Mouse (Mus musculus) heart, embryonic 12.5 days (tissue): Measurements from ENCODE around the gene Scube1. TPM values are rescaled to one million over a fixed set of nuclear protein-coding genes. Genes with fewer than 3 reads are reported as not detected.
A peak's percentile ranks its signal among the peaks of the same experiment; 100 is the strongest.

Experiments used
- ATAC-seq: fragments of 200-750 bp; cut with Nextera tagmentation; 2 replicates; pipeline ENCODE4 v1.8.0; 2017; ENCODE audit warnings: moderate TSS enrichment, moderate library complexity; ENCODE audit not compliant: insufficient number of reproducible peaks, low FRiP score
- H3K27ac ChIP-seq: fragments of 300-500 bp; sonication (generic); 2 replicates; pipeline ENCODE4 v1.5.1; 2016; ENCODE audit warnings: mild to moderate bottlenecking, moderate library complexity; ENCODE audit not compliant: poor library complexity, severe bottlenecking
- H3K27me3 ChIP-seq: fragments of 300-500 bp; sonication (generic); replicated peaks from 2 replicates; pipeline ENCODE4 v1.6.1; 2016; ENCODE audit warnings: mild to moderate bottlenecking, moderate library complexity
- H3K36me3 ChIP-seq: fragments of 300-500 bp; sonication (generic); 2 replicates; pipeline ENCODE4 v1.6.1; 2016; ENCODE audit warnings: mild to moderate bottlenecking, moderate library complexity
- H3K4me1 ChIP-seq: fragments of 300-500 bp; sonication (generic); replicated peaks from 2 replicates; pipeline ENCODE4 v1.6.1; 2016; ENCODE audit warnings: mild to moderate bottlenecking
- H3K4me2 ChIP-seq: fragments of 300-500 bp; sonication (generic); 2 replicates; pipeline ENCODE4 v1.6.1; 2016; ENCODE audit warnings: mild to moderate bottlenecking, moderate library complexity
- H3K4me3 ChIP-seq: fragments of 300-500 bp; sonication (generic); 2 replicates; pipeline ENCODE4 v1.5.1; 2016; ENCODE audit warnings: mild to moderate bottlenecking
- H3K9ac ChIP-seq: fragments of 300-500 bp; sonication (generic); 2 replicates; pipeline ENCODE4 v1.6.1; 2016; ENCODE audit warnings: mild to moderate bottlenecking, moderate library complexity
- H3K9me3 ChIP-seq: fragments of 300-500 bp; sonication (generic); replicated peaks from 2 replicates; pipeline ENCODE4 v1.6.1; 2016; ENCODE audit warnings: mild to moderate bottlenecking, moderate library complexity
- WGBS: fragments of 180-500 bp; shearing (Covaris S2); methylation state at CpG from one replicate; pipeline ENCODE4 v1.1.7; 2016; 5-methylcytosine and 5-hydroxymethylcytosine counted together
- polyA plus RNA-seq: library from polyadenylated mRNA; unstranded; fragments of >200 nt; fragmentation: Nextera tagmentation; extraction: Ambion mirVana; gene quantifications from 2 replicates; pipeline ENCODE4 v1.2.1, GENCODE M21; 2016

Gene Scube1
- polyA plus RNA-seq, 1 experiment from 2014 or later: 16.3 TPM

DNA sequence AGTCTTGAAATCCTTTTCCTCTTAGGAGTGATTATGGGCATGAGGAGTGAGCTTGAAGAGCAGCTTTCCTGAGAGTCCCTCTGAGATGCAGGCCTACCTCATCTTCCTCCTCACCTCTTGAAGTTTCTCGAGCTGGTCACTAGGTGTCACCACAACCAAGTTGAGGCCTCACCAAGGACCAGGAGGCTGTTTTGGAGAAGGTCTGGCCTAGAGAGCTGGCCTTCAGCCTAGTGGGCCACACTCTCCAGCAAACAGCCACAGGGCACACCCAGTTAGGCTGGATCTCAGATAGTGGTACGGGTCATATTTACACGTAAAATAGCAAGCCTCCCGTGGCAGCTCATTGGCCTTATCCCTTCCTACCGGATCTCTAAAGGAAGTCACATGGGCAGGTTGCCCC lies 60.1 kb downstream of the Scube1 start:
- no peak overlapping the region for H3K9ac ChIP-seq
- 51% methylated on average over 5 of the region's 5 CpGs for WGBS
- no peak for ATAC-seq
- no peaks in the 10 kb centered on the region for H3K36me3 ChIP-seq
- 0 out of 2 replicates have a peak, but pooled peaks cover 4% of the 10 kb centered on the region for H3K27me3 ChIP-seq
- H3K4me2 ChIP-seq: no peak overlapping the region
- H3K9me3 ChIP-seq: no peaks in the 10 kb centered on the region
- H3K4me1 ChIP-seq: peaks cover 6% of the 10 kb centered on the region; the same call in 1 of the 2 replicates
- H3K27ac ChIP-seq: no peak overlapping the region
- no peak overlapping the region for H3K4me3 ChIP-seq

DNA sequence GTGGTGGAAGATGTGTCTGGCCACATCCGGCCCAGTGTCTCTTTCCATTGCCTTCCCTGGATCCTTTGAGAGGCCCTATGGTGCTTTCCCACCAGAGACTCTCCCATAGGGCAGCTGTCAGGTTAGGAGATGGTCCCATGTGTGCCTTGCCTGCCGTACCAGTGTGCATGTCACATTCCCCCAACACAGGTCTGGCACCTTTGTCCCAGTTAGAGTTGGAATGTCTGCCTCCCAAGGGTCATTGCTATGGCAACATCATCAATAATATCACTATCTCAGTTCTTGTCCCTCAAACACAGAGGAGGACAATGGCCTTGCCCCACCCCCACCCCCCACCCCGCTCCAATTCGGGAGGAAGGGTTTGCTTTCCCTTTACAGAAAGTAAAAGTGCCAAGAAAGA lies 61.8 kb downstream of the Scube1 start:
- no peak for ATAC-seq
- 56% methylated on average over 4 of the region's 4 CpGs for WGBS
- Histone ChIP-seq H3K4me2 (no peak overlapping the region), H3K9ac (no peak overlapping the region), H3K27ac (no peak overlapping the region), H3K27me3 (peaks cover 4% of the 10 kb centered on the region; the same call in 1 of the 2 replicates), H3K36me3 (no peaks in the 10 kb centered on the region), H3K9me3 (no peaks in the 10 kb centered on the region), H3K4me3 (no peak overlapping the region), H3K4me1 (peaks cover 6% of the 10 kb centered on the region; the same call in 1 of the 2 replicates)

DNA sequence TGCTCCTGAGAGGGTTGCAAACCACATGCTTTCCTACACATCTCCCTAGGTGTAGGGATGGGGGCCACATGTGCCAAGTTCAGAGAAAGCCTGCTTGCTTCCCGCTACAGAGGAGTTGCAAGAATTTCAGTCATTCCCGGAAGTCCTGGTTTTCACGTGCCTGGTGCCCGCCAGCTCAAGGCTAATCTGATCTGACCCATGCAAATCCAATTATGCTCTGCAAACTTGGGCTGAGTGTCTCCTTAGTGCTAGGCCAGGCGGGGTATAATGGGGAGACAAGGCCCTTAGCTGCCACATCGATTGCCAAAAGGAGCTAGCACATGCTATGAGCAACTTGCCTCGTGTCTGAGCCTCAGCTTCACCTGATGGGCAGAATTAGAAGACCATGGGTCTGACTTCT lies 62.7 kb downstream of the Scube1 start:
- Histone ChIP-seq H3K36me3 (no peaks in the 10 kb centered on the region), H3K27me3 (peaks cover 4% of the 10 kb centered on the region; the same call in 1 of the 2 replicates), H3K4me2 (no peak overlapping the region), H3K9ac (no peak overlapping the region), H3K9me3 (no peaks in the 10 kb centered on the region), H3K4me3 (no peak overlapping the region), H3K4me1 (peaks cover 6% of the 10 kb centered on the region; the same call in 1 of the 2 replicates), H3K27ac (no peak overlapping the region)
- ATAC-seq: no peak
- WGBS: 38% methylated on average over 7 of the region's 7 CpGs

DNA sequence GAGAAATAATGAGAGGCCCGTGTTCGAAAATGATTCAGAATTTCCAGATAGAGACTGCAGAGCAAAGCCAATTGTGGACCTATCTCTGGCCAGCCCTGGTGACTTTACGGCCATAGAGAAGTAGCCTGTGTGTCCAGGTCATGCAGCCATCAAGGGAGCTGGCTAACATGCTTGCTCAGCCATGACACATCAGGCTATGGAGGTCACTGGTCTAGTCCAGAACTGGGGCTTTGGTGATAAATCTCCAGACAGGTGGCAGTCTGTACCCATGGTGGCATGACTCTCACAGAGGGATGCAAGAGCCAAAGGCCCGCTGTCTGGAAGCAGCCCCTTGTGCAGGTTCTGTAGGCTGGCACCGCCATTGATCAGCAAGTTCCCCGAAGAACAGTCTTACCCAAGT lies 82.3 kb downstream of the Scube1 start:
- H3K4me2 ChIP-seq: no peak overlapping the region
- no peak for ATAC-seq
- no peaks in the 10 kb centered on the region for H3K27me3 ChIP-seq
- peaks cover 34% of the 10 kb centered on the region for H3K4me1 ChIP-seq
- H3K27ac ChIP-seq: no peak overlapping the region
- no peaks in the 10 kb centered on the region for H3K9me3 ChIP-seq
- WGBS: 92% methylated on average over 6 of the region's 6 CpGs
- no peak overlapping the region for H3K4me3 ChIP-seq
- H3K9ac ChIP-seq: no peak overlapping the region
- no peaks in the 10 kb centered on the region for H3K36me3 ChIP-seq

DNA sequence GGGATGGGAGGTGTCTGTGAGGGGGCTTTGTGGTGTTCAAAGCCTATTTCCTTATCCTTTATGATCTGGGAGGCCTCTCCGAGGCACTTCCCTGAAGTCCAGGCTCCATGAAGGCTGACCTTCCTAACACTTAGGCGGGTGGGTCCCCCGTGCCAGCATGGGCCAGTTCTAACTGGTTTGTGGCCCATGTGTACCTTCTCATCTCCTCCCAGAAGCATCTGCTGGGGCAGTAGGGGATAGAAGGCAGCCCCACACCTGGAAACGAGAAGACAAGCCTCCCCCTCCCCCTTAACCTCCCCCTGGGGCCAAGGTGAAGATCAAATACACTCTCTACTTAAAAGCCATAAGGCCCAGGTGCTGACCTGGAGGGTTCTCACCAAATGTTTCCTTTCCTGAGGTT lies 84.6 kb downstream of the Scube1 start:
- no peaks in the 10 kb centered on the region for H3K36me3 ChIP-seq
- ATAC-seq: no peak
- H3K4me1 ChIP-seq: peaks cover 51% of the 10 kb centered on the region
- 27% methylated on average over 4 of the region's 4 CpGs for WGBS
- 0 out of 2 replicates have a peak overlapping the region, but pooled peaks have one; percentile 66 for H3K27ac ChIP-seq
- no peaks in the 10 kb centered on the region for H3K9me3 ChIP-seq
- H3K4me2 ChIP-seq: no peak overlapping the region
- no peaks in the 10 kb centered on the region for H3K27me3 ChIP-seq
- H3K4me3 ChIP-seq: no peak overlapping the region
- no peak overlapping the region for H3K9ac ChIP-seq

DNA sequence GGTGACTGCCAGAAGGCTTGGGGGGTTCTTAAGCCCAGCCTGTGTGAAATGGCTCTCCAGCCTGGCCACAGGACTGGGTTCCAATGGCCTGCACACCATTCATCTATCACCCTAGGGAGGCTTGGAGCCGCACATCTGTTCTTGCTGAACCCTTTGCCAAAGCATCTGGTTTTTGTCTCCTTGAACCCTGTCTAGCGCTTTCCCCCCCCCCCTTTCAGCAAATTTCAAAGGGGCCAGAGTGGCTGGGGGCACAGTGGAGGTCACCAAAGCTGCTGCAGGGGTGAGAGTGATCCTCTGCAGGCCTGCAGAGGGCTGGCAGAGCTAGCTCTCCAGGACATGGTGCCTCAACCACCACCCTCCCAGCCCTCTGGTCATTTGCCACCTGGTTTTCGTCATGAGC lies 85.7 kb downstream of the Scube1 start:
- Histone ChIP-seq H3K9me3 (no peaks in the 10 kb centered on the region), H3K27me3 (no peaks in the 10 kb centered on the region), H3K27ac (0 out of 2 replicates have a peak overlapping the region, but pooled peaks have one; percentile 66), H3K9ac (no peak overlapping the region), H3K4me3 (no peak overlapping the region), H3K4me2 (no peak overlapping the region), H3K36me3 (no peaks in the 10 kb centered on the region), H3K4me1 (peaks cover 51% of the 10 kb centered on the region)
- ATAC-seq: peak; percentile 66
- WGBS: 17% methylated on average over 3 of the region's 3 CpGs

DNA sequence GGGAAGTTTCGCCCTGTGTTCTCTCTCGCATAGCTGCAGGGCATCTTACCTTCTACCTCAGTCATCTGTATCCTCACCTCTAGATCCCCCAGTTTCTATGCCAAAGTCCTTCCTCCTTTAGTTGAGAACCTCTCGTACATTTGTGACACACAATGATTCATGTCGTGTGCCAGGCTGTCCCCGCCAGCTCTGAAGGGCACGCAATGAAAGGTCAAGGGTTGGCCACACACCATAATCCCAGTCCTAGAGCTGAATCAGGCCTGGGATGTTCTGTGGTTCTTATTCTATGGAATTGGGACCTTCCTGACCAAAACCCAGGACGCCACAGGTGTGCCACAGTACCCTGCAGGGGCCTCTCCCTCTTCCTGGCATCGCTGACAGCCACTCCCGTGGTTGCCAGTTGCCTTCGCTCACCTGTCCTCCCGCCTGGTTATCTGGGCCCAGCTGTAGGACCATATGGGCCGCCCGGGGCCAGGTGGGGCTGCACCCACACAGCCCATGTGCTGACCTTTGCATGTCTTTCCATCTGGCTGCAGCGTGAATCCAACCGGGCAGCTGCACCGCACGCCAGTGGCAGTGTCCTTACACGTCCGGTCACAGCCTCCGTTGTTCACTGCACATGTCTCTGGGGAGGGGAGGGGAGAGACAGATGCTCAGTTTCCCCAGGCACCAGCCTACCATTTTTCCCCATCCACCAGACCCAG lies 86.5 kb downstream of the Scube1 start:
- no peaks in the 10 kb centered on the region for H3K9me3 ChIP-seq
- ATAC-seq: no peak
- no peak overlapping the region for H3K9ac ChIP-seq
- H3K36me3 ChIP-seq: no peaks in the 10 kb centered on the region
- H3K4me3 ChIP-seq: no peak overlapping the region
- H3K4me1 ChIP-seq: peaks cover 51% of the 10 kb centered on the region
- 72% methylated on average over 20 of the region's 20 CpGs for whole genome bisulfite sequencing
- H3K27me3 ChIP-seq: no peaks in the 10 kb centered on the region
- H3K4me2 ChIP-seq: no peak overlapping the region
- no peak overlapping the region for H3K27ac ChIP-seq

DNA sequence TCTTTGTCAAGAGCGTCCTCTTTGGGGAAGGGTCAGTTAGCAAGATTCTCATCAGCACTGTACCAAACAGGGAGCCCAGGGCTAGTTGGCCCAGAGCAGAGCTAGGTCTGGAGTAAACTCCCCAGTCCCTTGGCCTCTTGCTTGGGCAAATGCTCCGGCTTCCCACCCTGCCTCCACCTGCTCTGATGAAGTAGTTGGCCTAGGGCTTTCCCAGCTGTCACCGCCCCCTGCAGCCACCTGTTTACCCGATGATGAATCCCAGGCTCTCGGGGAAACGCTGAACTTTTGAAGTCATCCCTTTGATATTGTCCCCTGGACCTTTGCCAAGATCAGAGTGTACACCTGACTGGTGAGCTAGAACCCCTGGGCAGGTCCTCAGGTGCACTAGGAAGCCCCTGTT lies 88.1 kb downstream of the Scube1 start:
- Histone ChIP-seq H3K4me2 (no peak overlapping the region), H3K27ac (no peak overlapping the region), H3K36me3 (peaks cover 4% of the 10 kb centered on the region; the same call in 1 of the 2 replicates), H3K27me3 (no peaks in the 10 kb centered on the region), H3K4me1 (peaks cover 51% of the 10 kb centered on the region), H3K9me3 (0 out of 2 replicates have a peak, but pooled peaks cover 3% of the 10 kb centered on the region), H3K4me3 (no peak overlapping the region), H3K9ac (no peak overlapping the region)
- WGBS: 38% methylated on average over 6 of the region's 6 CpGs
- ATAC-seq: no peak

DNA sequence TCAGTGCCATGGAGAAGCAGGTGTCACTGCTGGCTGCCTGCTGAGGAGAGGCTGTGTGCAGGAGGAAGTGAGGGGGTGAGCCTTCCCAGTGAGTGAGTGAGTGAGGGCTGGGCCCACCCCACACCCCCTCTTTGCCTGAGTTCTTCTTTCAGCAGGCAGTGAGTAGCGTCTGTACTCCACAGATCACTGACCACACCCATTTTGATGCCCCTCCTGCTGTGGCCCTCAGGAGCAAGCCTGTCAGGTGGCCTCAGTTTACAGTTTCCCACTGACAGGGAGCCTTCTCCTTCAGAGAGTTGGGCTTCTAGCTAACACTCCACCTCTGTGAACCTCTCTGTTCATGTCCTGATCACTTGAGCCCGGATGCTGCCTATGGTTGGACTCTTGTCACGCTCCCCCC lies 89.6 kb downstream of the Scube1 start:
- no peak overlapping the region for H3K9ac ChIP-seq
- WGBS: 47% methylated on average over 3 of the region's 3 CpGs
- peaks cover 7% of the 10 kb centered on the region for H3K36me3 ChIP-seq
- peaks cover 3% of the 10 kb centered on the region; the same call in 1 of the 2 replicates for H3K9me3 ChIP-seq
- peaks cover 44% of the 10 kb centered on the region for H3K4me1 ChIP-seq
- no peaks in the 10 kb centered on the region for H3K27me3 ChIP-seq
- no peak overlapping the region for H3K4me3 ChIP-seq
- no peak overlapping the region for H3K4me2 ChIP-seq
- H3K27ac ChIP-seq: no peak overlapping the region
- no peak for ATAC-seq

DNA sequence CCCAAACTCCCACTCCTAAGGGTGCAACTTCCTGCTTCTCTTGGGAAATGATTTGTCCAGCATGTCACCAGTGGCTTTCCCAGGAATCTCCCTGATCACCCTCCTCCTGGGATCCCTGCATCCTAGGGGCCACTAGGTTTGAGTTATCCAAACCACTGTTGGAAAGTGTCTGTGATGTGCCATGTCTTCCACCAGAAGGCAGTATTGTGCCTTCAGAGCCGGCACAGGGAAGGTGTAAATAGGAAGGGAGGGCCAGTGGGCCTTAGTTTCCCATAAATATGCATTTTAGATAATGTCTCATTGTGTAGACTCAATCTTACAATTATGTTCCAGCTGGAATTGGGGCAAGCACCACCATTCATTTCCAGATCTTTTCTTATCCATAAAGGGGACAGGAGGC lies 90.7 kb downstream of the Scube1 start:
- no peak for ATAC-seq
- Histone ChIP-seq H3K9ac (no peak overlapping the region), H3K9me3 (peaks cover 9% of the 10 kb centered on the region), H3K27me3 (no peaks in the 10 kb centered on the region), H3K36me3 (peaks cover 13% of the 10 kb centered on the region), H3K4me1 (peaks cover 32% of the 10 kb centered on the region), H3K27ac (no peak overlapping the region), H3K4me3 (no peak overlapping the region), H3K4me2 (no peak overlapping the region)
- WGBS: 17% methylated on average over 1 of the region's 1 CpGs

DNA sequence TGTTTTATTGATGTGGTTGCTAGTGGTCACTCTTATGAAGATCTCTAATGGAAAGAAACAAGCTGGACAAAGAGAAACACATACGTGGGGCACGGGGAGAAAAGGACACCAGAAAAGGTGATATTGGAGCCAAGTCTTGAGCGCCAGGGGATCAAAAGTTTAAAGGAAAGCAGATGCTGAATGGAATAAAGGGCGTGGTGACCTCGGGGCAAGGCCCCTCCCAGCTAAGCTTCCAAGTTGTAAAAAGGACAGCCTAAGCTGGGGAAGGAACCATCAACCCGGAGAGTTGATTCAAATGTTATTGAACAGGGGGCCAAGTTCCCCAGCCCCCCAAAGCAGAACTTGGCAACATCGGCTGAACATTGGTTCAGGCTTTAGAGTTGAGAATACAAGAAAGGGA lies 93.8 kb downstream of the Scube1 start:
- Histone ChIP-seq H3K4me2 (no peak overlapping the region), H3K27ac (no peak overlapping the region), H3K9me3 (peaks cover 9% of the 10 kb centered on the region), H3K27me3 (no peaks in the 10 kb centered on the region), H3K4me1 (peaks cover 2% of the 10 kb centered on the region), H3K9ac (no peak overlapping the region), H3K4me3 (no peak overlapping the region), H3K36me3 (peaks cover 13% of the 10 kb centered on the region)
- ATAC-seq: no peak
- WGBS: 79% methylated on average over 7 of the region's 7 CpGs

DNA sequence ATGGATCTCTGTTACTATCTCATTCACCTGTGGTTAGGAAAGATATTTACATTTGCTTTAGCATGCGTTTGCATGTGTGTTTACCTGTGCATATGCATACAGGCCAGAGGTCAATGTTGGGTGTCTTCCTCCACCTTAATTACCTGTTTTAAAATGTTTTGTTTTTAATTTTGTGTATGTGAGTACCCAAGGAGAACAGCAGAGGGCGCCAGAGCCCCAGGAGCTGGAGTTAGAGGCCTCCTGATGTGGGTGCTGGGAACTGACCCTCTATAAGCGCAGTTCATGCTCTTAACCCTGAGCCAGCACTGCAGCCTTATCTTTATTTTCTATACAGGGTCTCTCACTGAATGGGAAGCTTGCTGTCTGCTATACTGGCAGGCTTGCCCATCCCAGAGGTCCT lies 95.1 kb downstream of the Scube1 start:
- Histone ChIP-seq H3K27ac (no peak overlapping the region), H3K9ac (no peak overlapping the region), H3K4me2 (no peak overlapping the region), H3K36me3 (peaks cover 13% of the 10 kb centered on the region), H3K9me3 (peaks cover 9% of the 10 kb centered on the region), H3K27me3 (no peaks in the 10 kb centered on the region), H3K4me3 (no peak overlapping the region), H3K4me1 (no peaks in the 10 kb centered on the region)
- no peak for ATAC-seq
- WGBS: 66% methylated on average over 3 of the region's 3 CpGs
